Mouse (Mus musculus) erythroblast, embryonic 14.5 days (primary cell): ENCODE results near the gene Tor1a. TPM values are rescaled to one million over a fixed set of nuclear protein-coding genes. Genes with fewer than 3 reads are reported as not detected.
"Not testable (repeated sequence)": the region's sequence is repeated elsewhere in the genome, so short reads cannot be mapped to it uniquely, and the experiment has no call there.

Source experiments
- H3K27me3 ChIP-seq: 2 replicates; pipeline ENCODE4 v1.6.1; 2012; ENCODE audit warnings: inconsistent platforms; ENCODE audit not compliant: control insufficient read depth
- H3K36me3 ChIP-seq: 2 replicates; pipeline ENCODE4 v1.6.1; 2012; ENCODE audit warnings: mild to moderate bottlenecking, inconsistent platforms; ENCODE audit not compliant: control insufficient read depth
- H3K4me1 ChIP-seq: 2 replicates; pipeline ENCODE4 v1.6.1; 2012; ENCODE audit warnings: inconsistent platforms; ENCODE audit not compliant: control insufficient read depth
- H3K4me3 ChIP-seq: replicated peaks from 2 replicates; pipeline ENCODE3; 2012; ENCODE audit warnings: moderate library complexity, mild to moderate bottlenecking, inconsistent platforms
- H3K9me3 ChIP-seq: 2 replicates; pipeline ENCODE4 v1.6.1; 2012; ENCODE audit warnings: low read length, inconsistent platforms, mixed read lengths; ENCODE audit not compliant: control insufficient read depth
- GATA1 ChIP-seq: IDR thresholded peaks from 2 replicates; pipeline ENCODE4 v1.6.1; 2012; ENCODE audit warnings: low read length, inconsistent platforms, mixed read lengths
- TAL1 ChIP-seq: IDR thresholded peaks from 3 replicates; pipeline ENCODE4 v1.6.1; 2012; ENCODE audit warnings: low read length, inconsistent platforms, mixed read lengths
- polyA plus RNA-seq: library from polyadenylated mRNA; stranded (reverse); fragments of >175 nt; gene quantifications from 2 replicates; pipeline ENCODE4 v1.2.3, GENCODE M21; 2012

Gene Tor1a
- polyA plus RNA-seq, 1 experiment, result 6.5 TPM

GRCm38 (mm10) chr2:30926381-30926780 is 41.4 kb downstream of the Tor1a start:
- peaks cover 20% of the 10 kb centered on the region for H3K4me1 ChIP-seq
- H3K9me3 ChIP-seq, result no peaks in the 10 kb centered on the region
- no peak for TF ChIP-seq TAL1
- TF ChIP-seq GATA1, result no peak
- H3K4me3 ChIP-seq, result no peak overlapping the region
- no peaks in the 10 kb centered on the region for H3K27me3 ChIP-seq
- H3K36me3 ChIP-seq, result no peaks in the 10 kb centered on the region

GRCm38 (mm10) chr2:30925181-30925580 is 42.6 kb downstream of the Tor1a start:
- TF ChIP-seq TAL1 (no peak), GATA1 (no peak)
- Histone ChIP-seq H3K36me3 (no peaks in the 10 kb centered on the region), H3K9me3 (no peaks in the 10 kb centered on the region), H3K4me1 (peaks cover 20% of the 10 kb centered on the region), H3K27me3 (no peaks in the 10 kb centered on the region), H3K4me3 (no peak overlapping the region)

- TF ChIP-seq GATA1 (no peak), TAL1 (no peak)
- Histone ChIP-seq H3K4me1 (peaks cover 1% of the 10 kb centered on the region), H3K27me3 (no peaks in the 10 kb centered on the region), H3K9me3 (no peaks in the 10 kb centered on the region), H3K36me3 (no peaks in the 10 kb centered on the region), H3K4me3 (no peak overlapping the region)
These were observed 44.6 kb downstream of the Tor1a start for GRCm38 (mm10) chr2:30923099-30923498.

GRCm38 (mm10) chr2:30920216-30920615 is 47.5 kb downstream of the Tor1a start:
- no peaks in the 10 kb centered on the region for H3K4me1 ChIP-seq
- no peaks in the 10 kb centered on the region for H3K36me3 ChIP-seq
- no peaks in the 10 kb centered on the region for H3K9me3 ChIP-seq
- H3K27me3 ChIP-seq, result peaks cover 4% of the 10 kb centered on the region
- no peak overlapping the region for H3K4me3 ChIP-seq
- no peak for TF ChIP-seq GATA1
- no peak for TF ChIP-seq TAL1

DNA sequence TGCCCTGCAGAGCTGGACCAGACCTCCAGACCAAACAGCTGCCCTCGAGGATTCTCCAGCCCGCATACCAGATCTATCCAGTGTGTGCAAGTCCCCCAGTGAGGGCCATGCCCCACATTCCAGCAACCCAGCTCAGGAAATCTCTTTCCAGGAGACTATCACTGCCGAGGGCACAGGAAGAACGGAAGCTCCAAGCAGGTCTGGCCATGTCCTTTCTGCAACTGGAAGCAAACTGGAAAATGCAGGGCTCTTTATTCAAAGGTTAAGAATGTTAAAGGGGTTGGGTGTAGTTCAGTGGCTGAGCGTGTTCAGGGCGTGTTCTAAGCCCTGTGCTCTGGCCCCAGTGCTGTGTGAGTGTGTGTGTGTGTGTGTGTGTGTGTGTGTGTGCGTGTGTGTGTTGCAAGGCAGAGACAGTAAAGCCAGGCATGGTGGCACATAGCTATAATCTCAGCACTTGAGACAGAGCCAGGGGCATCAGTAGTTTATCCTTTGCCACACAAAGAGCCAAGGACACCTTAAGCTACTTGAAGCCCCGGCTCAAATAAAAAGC is 48.9 kb downstream of the Tor1a start:
- no peaks in the 10 kb centered on the region for H3K9me3 ChIP-seq
- peaks cover 4% of the 10 kb centered on the region for H3K27me3 ChIP-seq
- H3K4me1 ChIP-seq, result no peaks in the 10 kb centered on the region
- TF ChIP-seq TAL1, result no peak
- H3K36me3 ChIP-seq, result no peaks in the 10 kb centered on the region
- H3K4me3 ChIP-seq, result no peak overlapping the region

GRCm38 (mm10) chr2:30918126-30918525 is 49.6 kb downstream of the Tor1a start:
- Histone ChIP-seq H3K27me3 (peaks cover 4% of the 10 kb centered on the region), H3K4me1 (no peaks in the 10 kb centered on the region)
- TF ChIP-seq TAL1 (no peak), GATA1 (no peak)

GRCm38 (mm10) chr2:30917649-30918048 is 50.1 kb downstream of the Tor1a start:
- Histone ChIP-seq H3K9me3 (no peaks in the 10 kb centered on the region), H3K27me3 (peaks cover 4% of the 10 kb centered on the region), H3K4me3 (no peak overlapping the region), H3K36me3 (no peaks in the 10 kb centered on the region), H3K4me1 (no peaks in the 10 kb centered on the region)
- TF ChIP-seq TAL1 (no peak), GATA1 (no peak)

More at GRCm38 (mm10) chr2:30918126-30918525, 49.6 kb downstream of the Tor1a start:
- H3K9me3 ChIP-seq, result no peaks in the 10 kb centered on the region
- no peak overlapping the region for H3K4me3 ChIP-seq
- H3K36me3 ChIP-seq, result no peaks in the 10 kb centered on the region

- H3K27me3 ChIP-seq, H3K4me3 ChIP-seq, H3K36me3 ChIP-seq, H3K4me1 ChIP-seq, H3K9me3 ChIP-seq: not testable (repeated sequence)
These were observed 51.8 kb downstream of the Tor1a start for GRCm38 (mm10) chr2:30915933-30916332.

DNA sequence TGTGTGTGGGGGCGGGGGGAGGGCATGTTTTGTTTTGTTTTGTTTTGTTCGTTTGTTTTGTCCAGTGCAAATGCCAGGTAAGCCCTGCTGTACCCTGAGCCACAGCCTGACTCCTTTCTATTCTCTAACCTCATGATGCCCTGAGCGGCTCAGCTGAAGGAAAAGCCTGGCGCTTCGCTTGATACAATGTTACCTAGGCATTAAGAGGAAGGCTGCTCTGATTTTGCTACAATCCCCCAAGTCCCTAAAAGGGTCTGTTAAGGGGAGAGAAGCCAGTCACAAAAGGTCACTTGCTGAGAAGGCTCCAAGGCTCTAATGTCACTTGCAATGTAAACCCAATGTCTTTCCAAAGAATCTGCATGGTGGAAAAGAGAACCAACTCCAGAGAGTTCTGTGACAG is 52.4 kb downstream of the Tor1a start:
- H3K36me3 ChIP-seq, result no peaks in the 10 kb centered on the region
- H3K27me3 ChIP-seq, result peaks cover 4% of the 10 kb centered on the region
- TF ChIP-seq TAL1 (no peak), GATA1 (no peak)
- H3K4me1 ChIP-seq, result no peaks in the 10 kb centered on the region
- no peaks in the 10 kb centered on the region for H3K9me3 ChIP-seq
- H3K4me3 ChIP-seq, result no peak overlapping the region

DNA sequence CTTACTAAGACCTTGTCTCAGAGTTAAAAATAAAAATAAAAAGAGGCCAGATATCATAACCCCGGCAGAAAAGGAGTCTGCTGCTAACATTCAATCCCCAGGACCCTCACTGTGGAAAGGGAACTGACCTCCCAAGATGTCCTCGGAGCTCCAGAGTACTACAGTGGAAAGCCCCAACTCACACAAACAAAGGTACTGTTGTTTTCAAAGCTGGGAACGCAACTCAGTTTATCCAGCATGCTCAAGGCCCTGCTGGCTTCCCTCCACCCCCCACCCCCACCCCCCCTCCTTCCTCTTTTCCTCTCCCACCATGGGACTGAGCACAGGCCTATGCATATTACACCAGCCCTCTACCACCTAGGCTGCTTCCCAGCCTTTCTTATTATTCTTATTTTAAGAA is 52.9 kb downstream of the Tor1a start:
- Histone ChIP-seq H3K36me3 (no peaks in the 10 kb centered on the region), H3K4me1 (no peaks in the 10 kb centered on the region), H3K27me3 (peaks cover 4% of the 10 kb centered on the region), H3K9me3 (no peaks in the 10 kb centered on the region), H3K4me3 (no peak overlapping the region)
- TF ChIP-seq GATA1, result no peak
- TF ChIP-seq TAL1, result no peak
